Mouse (Mus musculus): Measurements from ENCODE around the gene Eva1c. TPM values are rescaled to one million over a fixed set of nuclear protein-coding genes. Genes with fewer than 3 reads are reported as not detected.
A peak's percentile ranks its signal among the peaks of the same experiment; 100 is the strongest.

The Eva1c gene
- total and polyA plus RNA-seq, 3 experiments, result 0.16 TPM; not detected in 2

- Histone ChIP-seq H3K9me3 (replicated peaks) (no peaks in the 10 kb centered on the region), H3K4me3 (ENCODE audit: low read depth, low read length) (no peak overlapping the region), H3K27me3 (ENCODE audit: insufficient read depth, low read length) (peaks cover 21% of the 10 kb centered on the region), H3K4me1 (ENCODE audit: insufficient read depth, low read depth, low read length) (peaks cover 6% of the 10 kb centered on the region; the same call in 1 of the 2 replicates), H3K36me3 (replicated peaks) (peaks cover 42% of the 10 kb centered on the region)
- TF ChIP-seq GATA1 (IDR thresholded peaks at IDR 0.05; ENCODE audit: borderline replicate concordance, low read length) (no peak), TAL1 (conservative IDR thresholded peaks at IDR 0.05; ENCODE audit: low read depth, low read length) (no peak), POLR2AphosphoS5 (IDR thresholded peaks at IDR 0.05; ENCODE audit: insufficient replicate concordance, low read depth, low read length) (no peak), GATA2 (IDR thresholded peaks at IDR 0.05; ENCODE audit: borderline replicate concordance, low read depth, low read length) (no peak), CTCF (IDR thresholded peaks at IDR 0.05; ENCODE audit: low read depth, low read length) (no peak)
- no peak for ATAC-seq (ENCODE audit: extremely low read depth, insufficient number of reproducible peaks, low FRiP score, poor library complexity, severe bottlenecking)
- no peak for DNase-seq (ENCODE audit: low spot score)
These were observed 95.1 kb downstream of the Eva1c start for GRCm38 (mm10) chr16:90921471-90922159.

DNA sequence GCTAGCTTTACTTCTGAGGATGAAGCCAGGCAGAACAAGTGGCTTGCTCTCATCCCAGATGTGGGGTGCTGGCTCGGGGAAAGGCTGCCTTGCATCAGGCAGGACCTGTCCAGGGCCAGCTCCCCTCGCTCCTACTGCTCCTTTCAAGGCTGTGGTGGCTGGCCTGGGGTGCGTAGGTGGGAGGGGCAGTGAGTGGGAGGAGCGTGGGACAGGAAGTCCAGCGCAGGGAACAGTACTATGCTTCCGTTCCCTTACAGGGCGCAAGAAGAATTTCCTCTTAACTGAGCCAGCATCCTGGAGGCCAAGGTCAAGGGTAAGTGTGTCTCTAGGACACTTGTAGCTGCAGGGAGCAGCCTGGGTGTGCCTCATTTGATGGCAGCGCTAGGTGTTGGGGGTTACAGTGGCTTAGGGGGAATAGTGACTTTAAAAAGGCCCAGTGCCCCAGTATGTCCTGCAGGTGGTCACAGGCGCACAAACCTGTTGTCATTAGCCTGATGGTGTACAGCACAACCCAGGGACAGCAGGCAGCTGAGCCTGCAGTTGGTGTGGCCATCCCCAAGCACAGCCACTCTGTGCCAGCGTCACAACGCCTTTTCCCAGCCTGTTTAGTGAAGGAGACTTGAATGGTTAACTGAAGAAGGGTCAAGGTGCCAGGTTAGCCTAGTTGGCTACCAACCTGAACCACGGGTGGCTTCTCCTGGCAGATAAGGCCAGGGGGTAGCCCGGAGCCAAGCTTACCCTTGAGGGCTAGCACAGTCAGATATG, 98.3 kb downstream of the Eva1c start:
- H3K4me1 ChIP-seq (ENCODE audit: insufficient read depth, low read depth, low read length), result peaks cover 6% of the 10 kb centered on the region; the same call in 1 of the 2 replicates
- H3K9me3 ChIP-seq (replicated peaks), result no peaks in the 10 kb centered on the region
- DNase-seq (ENCODE audit: low spot score) (no peak), ATAC-seq (ENCODE audit: extremely low read depth, insufficient number of reproducible peaks, low FRiP score, poor library complexity, severe bottlenecking) (no peak)
- peaks cover under 1% of the 10 kb centered on the region; the same call in 1 of the 2 replicates for H3K27me3 ChIP-seq (ENCODE audit: insufficient read depth, low read length)
- peaks cover 74% of the 10 kb centered on the region for H3K36me3 ChIP-seq (replicated peaks)
- no peak for TF ChIP-seq POLR2AphosphoS5 (IDR thresholded peaks at IDR 0.05; ENCODE audit: insufficient replicate concordance, low read depth, low read length)
- TF ChIP-seq GATA2 (IDR thresholded peaks at IDR 0.05; ENCODE audit: borderline replicate concordance, low read depth, low read length), result no peak
- no peak for TF ChIP-seq TAL1 (conservative IDR thresholded peaks at IDR 0.05; ENCODE audit: low read depth, low read length)
- no peak for TF ChIP-seq CTCF (IDR thresholded peaks at IDR 0.05; ENCODE audit: low read depth, low read length)
- no peak for TF ChIP-seq GATA1 (IDR thresholded peaks at IDR 0.05; ENCODE audit: borderline replicate concordance, low read length)
- no peak overlapping the region for H3K4me3 ChIP-seq (ENCODE audit: low read depth, low read length)

DNA sequence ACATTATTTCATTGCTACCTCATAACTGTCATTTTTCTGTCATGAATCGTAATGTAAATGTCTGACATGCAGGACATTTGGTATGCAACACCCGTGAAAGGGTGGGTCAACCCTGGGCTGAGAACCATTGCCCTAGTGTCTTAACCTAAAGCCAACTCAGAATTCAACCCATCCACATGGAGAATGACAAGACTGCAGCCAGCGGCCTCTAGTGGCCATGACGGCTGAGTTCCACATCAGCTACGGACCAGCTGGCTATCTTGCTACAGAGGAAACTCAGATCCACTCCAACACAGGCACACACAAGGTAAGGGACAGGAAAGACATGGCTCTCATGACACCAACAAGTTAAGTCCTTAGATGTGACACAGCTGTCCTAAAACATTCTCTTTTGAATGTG, 98.9 kb downstream of the Eva1c start:
- ATAC-seq (ENCODE audit: extremely low read depth, insufficient number of reproducible peaks, low FRiP score, poor library complexity, severe bottlenecking) (0 out of 2 replicates have a peak, but pooled peaks have one; percentile 30), DNase-seq (ENCODE audit: low spot score) (peak; percentile 18)
- Histone ChIP-seq H3K36me3 (replicated peaks) (peaks cover 81% of the 10 kb centered on the region), H3K9me3 (replicated peaks) (no peaks in the 10 kb centered on the region), H3K4me3 (ENCODE audit: low read depth, low read length) (no peak overlapping the region), H3K27me3 (ENCODE audit: insufficient read depth, low read length) (no peaks in the 10 kb centered on the region; the same call in 1 of the 2 replicates), H3K4me1 (ENCODE audit: insufficient read depth, low read depth, low read length) (peaks cover 6% of the 10 kb centered on the region; the same call in 1 of the 2 replicates)
- TF ChIP-seq GATA1 (IDR thresholded peaks at IDR 0.05; ENCODE audit: borderline replicate concordance, low read length) (no peak), GATA2 (IDR thresholded peaks at IDR 0.05; ENCODE audit: borderline replicate concordance, low read depth, low read length) (no peak), TAL1 (conservative IDR thresholded peaks at IDR 0.05; ENCODE audit: low read depth, low read length) (no peak), POLR2AphosphoS5 (IDR thresholded peaks at IDR 0.05; ENCODE audit: insufficient replicate concordance, low read depth, low read length) (no peak), CTCF (IDR thresholded peaks at IDR 0.05; ENCODE audit: low read depth, low read length) (no peak)

DNA sequence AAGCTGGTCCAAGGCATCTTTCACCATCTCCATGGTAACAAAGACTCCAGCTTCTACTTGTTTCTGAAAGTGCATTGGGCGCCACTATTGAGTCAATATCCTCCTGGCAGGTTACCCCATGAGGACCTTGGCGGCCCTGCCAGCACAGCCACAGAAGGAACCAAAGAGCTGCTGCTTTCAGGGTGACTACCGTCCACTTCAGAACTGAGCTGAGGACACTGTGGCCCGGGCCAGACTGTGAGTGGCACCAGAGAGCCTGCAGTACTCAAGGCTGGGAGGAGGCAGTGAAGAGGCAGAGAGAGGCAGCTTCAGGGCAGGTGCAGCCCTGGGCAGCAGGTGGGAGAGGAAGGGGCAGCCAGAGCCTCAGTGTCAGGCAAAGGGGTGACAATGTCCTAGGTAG, 100.9 kb downstream of the Eva1c start:
- Histone ChIP-seq H3K36me3 (replicated peaks) (peaks cover 98% of the 10 kb centered on the region), H3K4me3 (ENCODE audit: low read depth, low read length) (no peak overlapping the region), H3K9me3 (replicated peaks) (no peaks in the 10 kb centered on the region), H3K27me3 (ENCODE audit: insufficient read depth, low read length) (no peaks in the 10 kb centered on the region; the same call in 1 of the 2 replicates), H3K4me1 (ENCODE audit: insufficient read depth, low read depth, low read length) (peaks cover 6% of the 10 kb centered on the region; the same call in 1 of the 2 replicates)
- ATAC-seq (ENCODE audit: extremely low read depth, insufficient number of reproducible peaks, low FRiP score, poor library complexity, severe bottlenecking), result no peak
- TF ChIP-seq TAL1 (conservative IDR thresholded peaks at IDR 0.05; ENCODE audit: low read depth, low read length), result no peak
- TF ChIP-seq GATA2 (IDR thresholded peaks at IDR 0.05; ENCODE audit: borderline replicate concordance, low read depth, low read length), result no peak
- TF ChIP-seq POLR2AphosphoS5 (IDR thresholded peaks at IDR 0.05; ENCODE audit: insufficient replicate concordance, low read depth, low read length), result no peak
- no peak for TF ChIP-seq GATA1 (IDR thresholded peaks at IDR 0.05; ENCODE audit: borderline replicate concordance, low read length)
- no peak for TF ChIP-seq CTCF (IDR thresholded peaks at IDR 0.05; ENCODE audit: low read depth, low read length)
- no peak for DNase-seq (ENCODE audit: low spot score)

- Histone ChIP-seq H3K36me3 (replicated peaks) (peaks cover 66% of the 10 kb centered on the region), H3K9me3 (replicated peaks) (no peaks in the 10 kb centered on the region), H3K27me3 (ENCODE audit: insufficient read depth, low read length) (no peaks in the 10 kb centered on the region), H3K4me1 (ENCODE audit: insufficient read depth, low read depth, low read length) (peaks cover 15% of the 10 kb centered on the region), H3K4me3 (ENCODE audit: low read depth, low read length) (peak overlapping the region; percentile 88)
- peak; percentile 39 for DNase-seq (ENCODE audit: low spot score)
- TF ChIP-seq GATA2 (IDR thresholded peaks at IDR 0.05; ENCODE audit: borderline replicate concordance, low read depth, low read length), result no peak
- TF ChIP-seq CTCF (IDR thresholded peaks at IDR 0.05; ENCODE audit: low read depth, low read length), result no peak
- TF ChIP-seq POLR2AphosphoS5 (IDR thresholded peaks at IDR 0.05; ENCODE audit: insufficient replicate concordance, low read depth, low read length), result no peak
- TF ChIP-seq TAL1 (conservative IDR thresholded peaks at IDR 0.05; ENCODE audit: low read depth, low read length), result no peak
- TF ChIP-seq GATA1 (IDR thresholded peaks at IDR 0.05; ENCODE audit: borderline replicate concordance, low read length), result no peak
- ATAC-seq (ENCODE audit: extremely low read depth, insufficient number of reproducible peaks, low FRiP score, poor library complexity, severe bottlenecking), result no peak
These were observed 107.1 kb downstream of the Eva1c start for GRCm38 (mm10) chr16:90933534-90934176.
